Mouse (Mus musculus) limb, embryonic 15.5 days (tissue): ENCODE data around the gene Cgref1. TPM values are rescaled to one million over a fixed set of nuclear protein-coding genes. Genes with fewer than 3 reads are reported as not detected.

Experiments used
- ATAC-seq: fragments of 200-750 bp; cut with Nextera tagmentation; 2 replicates; pipeline ENCODE4 v1.8.0; 2017; ENCODE audit warnings: low read depth, moderate TSS enrichment; ENCODE audit not compliant: insufficient number of reproducible peaks, low FRiP score, low TSS enrichment
- H3K27ac ChIP-seq: fragments of 300-500 bp; sonication (generic); 2 replicates; pipeline ENCODE4 v1.5.1; 2015; ENCODE audit warnings: moderate library complexity, mild to moderate bottlenecking, inconsistent platforms
- H3K27me3 ChIP-seq: fragments of 300-500 bp; sonication (generic); 2 replicates; pipeline ENCODE4 v1.6.1; 2015; ENCODE audit warnings: inconsistent platforms
- H3K36me3 ChIP-seq: fragments of 300-500 bp; sonication (generic); 2 replicates; pipeline ENCODE4 v1.6.1; 2015; ENCODE audit warnings: inconsistent platforms
- H3K4me1 ChIP-seq: fragments of 300-500 bp; sonication (generic); 2 replicates; pipeline ENCODE4 v1.6.1; 2015; ENCODE audit warnings: inconsistent platforms
- H3K4me2 ChIP-seq: fragments of 300-500 bp; sonication (generic); 2 replicates; pipeline ENCODE4 v1.6.1; 2015; ENCODE audit warnings: mild to moderate bottlenecking, inconsistent platforms
- H3K4me3 ChIP-seq: fragments of 300-500 bp; sonication (generic); 2 replicates; pipeline ENCODE4 v1.5.1; 2015; ENCODE audit warnings: mild to moderate bottlenecking, inconsistent platforms
- H3K9ac ChIP-seq: fragments of 300-500 bp; sonication (generic); 2 replicates; pipeline ENCODE4 v1.6.1; 2015; ENCODE audit warnings: inconsistent platforms
- H3K9me3 ChIP-seq: fragments of 300-500 bp; sonication (generic); 2 replicates; pipeline ENCODE4 v1.6.1; 2016; ENCODE audit warnings: inconsistent platforms
- WGBS: fragments of 180-500 bp; shearing (Covaris S2); methylation state at CpG from one replicate; pipeline ENCODE4 v1.1.7; 2015; 5-methylcytosine and 5-hydroxymethylcytosine counted together
- polyA plus RNA-seq: library from polyadenylated mRNA; unstranded; fragments of >200 nt; fragmentation: Nextera tagmentation; extraction: Ambion mirVana; gene quantifications from 2 replicates; pipeline ENCODE4 v1.2.1, GENCODE M21; 2015

Gene Cgref1
- polyA plus RNA-seq, 1 experiment from 2014 or later = 21.0 TPM

DNA sequence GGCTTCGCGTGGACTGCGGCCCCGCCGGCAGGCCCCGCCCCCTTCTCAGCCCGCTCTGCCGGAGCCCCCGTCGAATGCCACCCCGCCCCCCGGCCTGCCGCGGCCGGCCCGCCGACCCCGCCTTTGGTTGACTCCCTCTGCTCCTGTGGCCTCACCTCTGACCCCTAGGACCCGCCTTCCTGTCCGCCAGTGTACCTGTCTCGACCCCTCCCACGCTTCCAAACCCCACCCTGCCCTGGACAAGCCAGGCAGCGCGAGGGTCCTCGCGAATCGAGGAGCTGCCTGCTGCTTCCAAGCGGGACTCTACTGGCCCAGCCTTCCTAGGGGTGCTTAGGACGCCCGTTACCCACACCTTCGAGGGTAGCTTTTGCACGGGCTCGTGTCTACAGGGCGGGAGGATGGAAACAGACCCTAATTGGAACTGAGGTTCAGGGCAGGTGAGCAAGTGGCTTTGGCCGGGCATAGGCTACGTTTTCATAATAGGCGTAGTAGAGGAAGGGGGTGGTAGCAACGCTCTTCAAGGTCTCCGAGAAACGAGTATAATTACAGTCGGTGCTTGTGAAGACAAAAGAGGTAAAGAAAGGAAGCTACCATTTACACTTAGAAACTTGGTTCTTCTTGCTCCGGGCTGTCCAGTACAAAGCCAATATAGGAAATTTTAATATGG is 56.2 kb downstream of the Cgref1 start:
- Histone ChIP-seq H3K9me3 (no peaks in the 10 kb centered on the region), H3K36me3 (peaks cover 33% of the 10 kb centered on the region), H3K4me3 (peak overlapping the region; percentile 81), H3K9ac (peak overlapping the region; percentile 71), H3K27ac (peak overlapping the region; percentile 99), H3K4me1 (peaks cover 20% of the 10 kb centered on the region), H3K27me3 (no peaks in the 10 kb centered on the region), H3K4me2 (peak overlapping the region; percentile 72)
- under 1% methylated on average over 42 of the region's 42 CpGs for WGBS
- ATAC-seq = peak; percentile 57

- Histone ChIP-seq H3K9me3 (no peaks in the 10 kb centered on the region), H3K4me3 (peak within 1 kb of the TSS; percentile 81), H3K36me3 (peaks cover 26% of the 10 kb centered on the region), H3K4me1 (peaks cover 20% of the 10 kb centered on the region), H3K4me2 (peak within 1 kb of the TSS; percentile 72), H3K9ac (peak within 1 kb of the TSS; percentile 71), H3K27me3 (no peaks in the 10 kb centered on the region), H3K27ac (peak within 1 kb of the TSS; percentile 99)
- peak; percentile 90 for ATAC-seq
- WGBS = under 1% methylated on average over 42 of the region's 42 CpGs
These were observed 56.9 kb downstream of the Cgref1 start, which contains the start of gene Agbl5 for GRCm38 (mm10) chr5:30888337-30889087. Agbl5 (plus strand) TSS chr5:30888694.

- peak; percentile 87 for ATAC-seq
- peaks cover 20% of the 10 kb centered on the region for H3K36me3 ChIP-seq
- H3K4me2 ChIP-seq = peak overlapping the region; percentile 72
- H3K4me1 ChIP-seq = peaks cover 20% of the 10 kb centered on the region
- peak overlapping the region; percentile 65 for H3K9ac ChIP-seq
- peak overlapping the region; percentile 99 for H3K27ac ChIP-seq
- peak overlapping the region; percentile 81 for H3K4me3 ChIP-seq
- no peaks in the 10 kb centered on the region for H3K27me3 ChIP-seq
- WGBS = under 1% methylated on average over 28 of the region's 28 CpGs
- no peaks in the 10 kb centered on the region for H3K9me3 ChIP-seq
These were observed 57.5 kb downstream of the Cgref1 start for GRCm38 (mm10) chr5:30887858-30888336.

- Histone ChIP-seq H3K4me2 (peak overlapping the region; percentile 72), H3K9ac (peak overlapping the region; percentile 65), H3K27ac (peak overlapping the region; percentile 99), H3K4me1 (peaks cover 20% of the 10 kb centered on the region), H3K27me3 (no peaks in the 10 kb centered on the region), H3K4me3 (peak overlapping the region; percentile 81), H3K36me3 (peaks cover 14% of the 10 kb centered on the region), H3K9me3 (no peaks in the 10 kb centered on the region)
- no peak for ATAC-seq
- WGBS = under 1% methylated on average over 19 of the region's 19 CpGs
These were observed 58.0 kb downstream of the Cgref1 start for GRCm38 (mm10) chr5:30887331-30887761.

DNA sequence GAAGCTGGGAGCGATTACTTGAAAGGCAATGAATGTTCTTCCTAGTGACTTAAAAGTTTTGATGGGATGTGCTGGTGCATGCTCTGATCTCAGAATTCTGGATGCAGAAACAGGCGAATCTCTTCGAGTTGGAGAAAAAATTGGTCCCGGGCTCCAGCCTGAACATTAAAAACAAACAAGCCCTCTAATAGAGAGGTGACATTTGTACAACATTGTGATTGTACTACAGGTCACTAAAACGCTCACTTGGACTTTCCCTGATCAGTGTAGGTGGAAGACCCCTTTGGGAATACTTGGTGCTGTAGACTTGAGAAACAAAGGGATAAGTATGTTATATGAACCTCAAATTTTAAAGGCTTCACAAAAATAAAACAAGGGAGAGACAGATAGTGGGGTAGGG is 58.7 kb downstream of the Cgref1 start:
- H3K9me3 ChIP-seq = no peaks in the 10 kb centered on the region
- H3K4me1 ChIP-seq = peaks cover 20% of the 10 kb centered on the region
- H3K9ac ChIP-seq = peak overlapping the region; percentile 65; the same call in 1 of the 2 replicates
- H3K4me3 ChIP-seq = peak overlapping the region; percentile 81
- H3K27me3 ChIP-seq = no peaks in the 10 kb centered on the region
- ATAC-seq = no peak
- peak overlapping the region; percentile 72 for H3K4me2 ChIP-seq
- H3K27ac ChIP-seq = peak overlapping the region; percentile 99
- 29% methylated on average over 5 of the region's 5 CpGs for WGBS
- H3K36me3 ChIP-seq = peaks cover 8% of the 10 kb centered on the region

DNA sequence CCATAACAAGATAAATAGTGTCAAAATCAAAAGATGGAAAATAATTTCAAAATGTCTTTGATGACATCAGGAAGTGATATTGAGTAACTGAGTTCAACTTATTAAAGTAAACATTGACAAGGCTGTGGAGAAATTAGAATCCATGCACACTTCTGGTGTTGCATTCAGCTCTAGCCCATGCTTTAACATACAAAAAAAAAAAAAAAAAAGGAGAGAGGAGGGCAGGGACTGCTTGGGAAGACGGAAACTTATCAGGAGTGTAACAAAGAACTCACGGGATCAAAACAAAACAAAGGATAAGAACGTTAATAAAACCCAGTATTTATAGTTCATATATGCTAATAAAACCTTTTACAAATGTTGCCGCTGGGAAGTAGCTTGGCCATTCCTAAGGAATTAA is 59.2 kb downstream of the Cgref1 start:
- peaks cover 4% of the 10 kb centered on the region; the same call in 1 of the 2 replicates for H3K36me3 ChIP-seq
- H3K9ac ChIP-seq = no peak overlapping the region
- ATAC-seq = no peak
- peak overlapping the region; percentile 72; the same call in 1 of the 2 replicates for H3K4me2 ChIP-seq
- H3K27ac ChIP-seq = no peak overlapping the region
- WGBS = 34% methylated on average over 4 of the region's 4 CpGs
- H3K4me1 ChIP-seq = peaks cover 20% of the 10 kb centered on the region
- H3K9me3 ChIP-seq = no peaks in the 10 kb centered on the region
- H3K4me3 ChIP-seq = 0 out of 2 replicates have a peak overlapping the region, but pooled peaks have one; percentile 81
- H3K27me3 ChIP-seq = no peaks in the 10 kb centered on the region

Other genes with a start within 250 kb of the Cgref1 start
- 5.4 and 7.6 TPM in 2 replicates for gene Dpysl5, start 234.0 kb downstream of the Cgref1 start, polyA plus RNA-seq
- gene Mapre3, start 130.9 kb downstream of the Cgref1 start, polyA plus RNA-seq = 30.4 and 30.6 TPM in 2 replicates
- 97.7 and 97.9 TPM in 2 replicates for gene Tmem214, start 77.6 kb downstream of the Cgref1 start, polyA plus RNA-seq
- gene Agbl5, start 56.9 kb downstream of the Cgref1 start, polyA plus RNA-seq = 16.4 and 21.9 TPM in 2 replicates
- 464 and 505 TPM in 2 replicates for gene Ost4, start 37.8 kb downstream of the Cgref1 start, polyA plus RNA-seq
- gene Emilin1, start 32.2 kb downstream of the Cgref1 start, polyA plus RNA-seq = 274 and 287 TPM in 2 replicates
- gene Khk, start 24.2 kb downstream of the Cgref1 start, polyA plus RNA-seq = 23.6 and 28.1 TPM in 2 replicates
- 128 and 137 TPM in 2 replicates for gene Preb, start 14.8 kb upstream of the Cgref1 start, polyA plus RNA-seq
- gene Tcf23, start 23.1 kb upstream of the Cgref1 start, polyA plus RNA-seq = 0.04 and 0.06 TPM in 2 replicates
- gene Atraid, start 102.7 kb upstream of the Cgref1 start, polyA plus RNA-seq = 179 and 184 TPM in 2 replicates
- 10.9 and 14.6 TPM in 2 replicates for gene Slc5a6, start 103.3 kb upstream of the Cgref1 start, polyA plus RNA-seq
- gene Cad, start 109.2 kb upstream of the Cgref1 start, polyA plus RNA-seq = 25.1 and 26.3 TPM in 2 replicates
- not detected in 2 replicates for gene Dnajc5g, start 160.7 kb upstream of the Cgref1 start, polyA plus RNA-seq
- 0.50 and 0.66 TPM in 2 replicates for gene Slc30a3, start 162.6 kb upstream of the Cgref1 start, polyA plus RNA-seq
- 7.6 and 21.7 TPM in 2 replicates for gene Trim54, start 171.1 kb upstream of the Cgref1 start, polyA plus RNA-seq
- not detected in 2 replicates for gene Ucn, start 193.2 kb upstream of the Cgref1 start, polyA plus RNA-seq
- 64.0 and 70.5 TPM in 2 replicates for gene Mpv17, start 208.7 kb upstream of the Cgref1 start, polyA plus RNA-seq
- 1.2 and 1.3 TPM in 2 replicates for gene Gm29609, start 234.3 kb upstream of the Cgref1 start, polyA plus RNA-seq
- gene Gtf3c2, start 234.6 kb upstream of the Cgref1 start, polyA plus RNA-seq = 59.1 and 65.6 TPM in 2 replicates
- gene Snx17, start 247.6 kb upstream of the Cgref1 start, polyA plus RNA-seq = 141 and 154 TPM in 2 replicates
- gene Eif2b4, start 247.8 kb upstream of the Cgref1 start, polyA plus RNA-seq = 64.2 and 69.0 TPM in 2 replicates